ENCODE assay signal across 8 mouse cellular contexts in the genomic region with DNA sequence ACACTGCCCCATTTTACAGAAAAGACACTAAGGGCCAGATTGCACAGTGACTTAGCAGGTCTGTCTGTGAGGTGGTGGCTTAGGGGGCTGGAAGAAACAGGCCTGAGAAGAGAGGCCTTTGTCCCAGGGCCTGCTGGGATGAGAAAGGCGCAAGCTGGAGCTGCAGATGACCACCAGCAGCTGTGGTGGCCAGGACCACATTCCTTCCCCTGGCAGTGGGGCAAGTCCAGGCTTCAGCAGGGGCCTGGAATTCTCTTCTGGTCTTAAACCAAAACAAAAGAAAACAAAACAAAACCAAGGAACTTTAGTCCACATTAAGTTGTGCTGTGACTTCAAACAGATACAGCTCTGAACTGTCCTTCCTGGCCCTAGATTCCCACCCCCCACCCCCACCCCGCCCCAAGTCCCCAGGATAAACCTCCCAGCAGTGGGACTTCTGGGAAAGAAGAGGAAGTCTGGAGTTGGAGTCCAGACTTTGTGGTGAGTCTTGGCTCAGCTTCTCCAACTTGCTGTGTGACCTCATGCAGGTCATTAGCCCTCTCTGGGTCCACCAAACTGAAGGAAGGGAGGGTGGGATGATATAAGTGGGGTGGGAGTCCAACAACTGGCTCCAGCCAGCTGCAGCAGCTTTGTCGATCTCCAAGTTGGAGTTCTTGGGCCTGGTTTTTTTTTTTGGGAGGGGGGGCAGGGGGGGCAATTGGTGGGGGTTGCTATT. TPM values are rescaled to one million over a fixed set of nuclear protein-coding genes. Genes with fewer than 3 reads are reported as not detected.
A peak's percentile ranks its signal among the peaks of the same experiment; 100 is the strongest.
DNase-seq lines count a peak whose midpoint lies in the region; ATAC-seq lines count a peak whose summit lies in the region.

No protein-coding gene starts in this region.

- peak; percentile 61 for DNase-seq in gastrocnemius, adult 18-20 months (ENCODE audit: low spot score)
- no peak for DNase-seq in gastrocnemius, adult 8-10 months (ENCODE audit: low spot score in 2 of 2)
- no peak for DNase-seq in forebrain, embryonic 10.5 days (ENCODE audit: extremely low spot score, low spot score)
- peak; percentile 78 for DNase-seq in midbrain, embryonic 11.5 days (ENCODE audit: low spot score, missing footprints)
- no peak for DNase-seq in embryo, embryonic 9.5 days (ENCODE audit: extremely low spot score)
- DNase-seq in thymus, postnatal 4 days, result no peak

- no peak overlapping the region for H3K4me2 ChIP-seq in hindbrain, embryonic 15.5 days
- no peak overlapping the region for H3K4me2 ChIP-seq in midbrain, embryonic 11.5 days

- H3K9me3 ChIP-seq in forebrain, embryonic 10.5 days, result no peaks in the 10 kb centered on the region
- no peaks in the 10 kb centered on the region for H3K9me3 ChIP-seq in hindbrain, embryonic 15.5 days
- H3K9me3 ChIP-seq in midbrain, embryonic 11.5 days (ENCODE audit: control insufficient read depth, low read length), result no peaks in the 10 kb centered on the region

- peak overlapping the region; percentile 88 for H3K27ac ChIP-seq in forebrain, embryonic 10.5 days
- H3K27ac ChIP-seq in hindbrain, embryonic 15.5 days (replicated peaks), result peak overlapping the region; percentile 86
- H3K27ac ChIP-seq in midbrain, embryonic 11.5 days (ENCODE audit: low read depth, low read length), result no peak overlapping the region

- no peak overlapping the region for H3K4me3 ChIP-seq in forebrain, embryonic 10.5 days
- H3K4me3 ChIP-seq in hindbrain, embryonic 15.5 days, result no peak overlapping the region
- H3K4me3 ChIP-seq in midbrain, embryonic 11.5 days (ENCODE audit: low read depth, low read length), result no peak overlapping the region

- 63% methylated on average over 3 of the region's 3 CpGs for WGBS in forebrain, embryonic 10.5 days
- WGBS in hindbrain, embryonic 15.5 days, result 58% methylated on average over 3 of the region's 3 CpGs
- 68% methylated on average over 3 of the region's 3 CpGs for WGBS in midbrain, embryonic 11.5 days

- H3K4me1 ChIP-seq in forebrain, embryonic 10.5 days, result peaks cover 61% of the 10 kb centered on the region
- peaks cover 34% of the 10 kb centered on the region for H3K4me1 ChIP-seq in hindbrain, embryonic 15.5 days (replicated peaks)
- peaks cover 10% of the 10 kb centered on the region; the same call in 1 of the 2 replicates for H3K4me1 ChIP-seq in midbrain, embryonic 11.5 days (ENCODE audit: control insufficient read depth, insufficient read depth, low read length)

- H3K27me3 ChIP-seq in forebrain, embryonic 10.5 days (ENCODE audit: poor library complexity, severe bottlenecking), result no peaks in the 10 kb centered on the region
- H3K27me3 ChIP-seq in hindbrain, embryonic 15.5 days, result no peaks in the 10 kb centered on the region
- no peaks in the 10 kb centered on the region for H3K27me3 ChIP-seq in midbrain, embryonic 11.5 days (ENCODE audit: control insufficient read depth, insufficient read depth, low read length)

- H3K36me3 ChIP-seq in forebrain, embryonic 10.5 days (replicated peaks), result no peaks in the 10 kb centered on the region
- no peaks in the 10 kb centered on the region for H3K36me3 ChIP-seq in hindbrain, embryonic 15.5 days
- no peaks in the 10 kb centered on the region for H3K36me3 ChIP-seq in midbrain, embryonic 11.5 days (ENCODE audit: control insufficient read depth, insufficient read depth, low read length)

- H3K9ac ChIP-seq in hindbrain, embryonic 15.5 days, result no peak overlapping the region
- peak overlapping the region; percentile 38; the same call in 1 of the 2 replicates for H3K9ac ChIP-seq in midbrain, embryonic 11.5 days (ENCODE audit: low read length)

- no peak for ATAC-seq in hindbrain, embryonic 15.5 days (ENCODE audit: low FRiP score, low read depth)
- ATAC-seq in midbrain, embryonic 11.5 days (ENCODE audit: low FRiP score), result no peak
- ATAC-seq in CD4-positive, CD25-positive, alpha-beta regulatory T cell, adult 4 months, result no peak

RNA-seq across cellular contexts. Expression of gene Wasf2, which starts 13.4 kb away (rescaled TPM):
- 10 to 100 TPM; 29.1 to 33.3 TPM for total RNA-seq in gastrocnemius, adult 18-20 months (2021)
- 10 to 100 TPM; 18.8 to 27.9 (median 27.3) TPM for total RNA-seq in gastrocnemius, adult 8-10 months (2022)
- polyA plus RNA-seq in forebrain, embryonic 10.5 days (2016; fragmentation: Nextera tagmentation; extraction: Ambion mirVana), result 47.4 and 49.1 TPM in 2 replicates
- polyA plus RNA-seq in hindbrain, embryonic 15.5 days (2015; fragmentation: Nextera tagmentation; extraction: Ambion mirVana), result 30.3 and 31.1 TPM in 2 replicates
- 38.3 and 40.1 TPM in 2 replicates for polyA plus RNA-seq in midbrain, embryonic 11.5 days (2014; fragmentation: Nextera tagmentation; extraction: Ambion mirVana)
- polyA plus RNA-seq in CD4-positive, CD25-positive, alpha-beta regulatory T cell, adult 4 months (2017; shearing (Covaris generic)), result 10 to 100 TPM; 69.2 to 76.3 TPM

Comparison
In these comparisons a context has a peak if more than half of its experiments do, and no peak if none do; other contexts are left out.
1. DNase-seq: peak in gastrocnemius, adult 18-20 months (single experiment) and midbrain, embryonic 11.5 days (single experiment); none in gastrocnemius, adult 8-10 months (0 of 2), forebrain, embryonic 10.5 days (single experiment), embryo, embryonic 9.5 days (single experiment) and thymus, postnatal 4 days (single experiment).